Mouse (Mus musculus) CD8-positive naive resting alpha-beta T cell, adult 2 months (primary cell): Measurements from ENCODE around the gene Nfix.

Source experiments
- DNase-seq, 2 experiments: peaks; one replicate each; pipeline ENCODE4 v3.0.0; 2022; ENCODE audit warnings: low read depth in 2 of 2, low spot score in 2 of 2

Nfix gene

DNA sequence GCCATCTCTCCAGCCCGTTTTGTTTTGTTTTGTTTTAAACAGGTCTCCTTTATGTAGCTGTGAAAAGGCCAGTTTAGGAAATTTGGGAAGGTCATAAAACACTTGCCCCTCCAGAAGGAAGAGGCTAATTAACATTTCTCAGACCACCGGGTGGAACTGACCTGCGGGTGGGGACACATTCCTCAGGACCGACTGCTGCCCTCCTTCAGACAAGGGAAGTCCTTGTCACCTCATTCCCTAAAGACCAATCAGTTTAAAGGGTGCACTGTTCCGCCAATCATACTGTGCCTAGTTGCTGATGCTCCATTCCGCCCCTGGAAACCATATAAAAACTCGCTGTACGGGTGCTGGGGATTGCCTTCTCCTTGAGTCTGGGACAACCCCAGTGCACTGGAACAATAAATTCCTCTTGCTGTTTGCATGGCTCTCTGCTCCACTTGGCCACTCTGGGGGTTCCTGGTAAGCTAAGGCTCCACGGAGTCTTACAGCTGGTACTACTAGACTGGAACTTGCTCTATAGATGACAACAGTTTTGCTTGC lies 147.0 kb downstream of the Nfix start:
- no peak for DNase-seq

DNA sequence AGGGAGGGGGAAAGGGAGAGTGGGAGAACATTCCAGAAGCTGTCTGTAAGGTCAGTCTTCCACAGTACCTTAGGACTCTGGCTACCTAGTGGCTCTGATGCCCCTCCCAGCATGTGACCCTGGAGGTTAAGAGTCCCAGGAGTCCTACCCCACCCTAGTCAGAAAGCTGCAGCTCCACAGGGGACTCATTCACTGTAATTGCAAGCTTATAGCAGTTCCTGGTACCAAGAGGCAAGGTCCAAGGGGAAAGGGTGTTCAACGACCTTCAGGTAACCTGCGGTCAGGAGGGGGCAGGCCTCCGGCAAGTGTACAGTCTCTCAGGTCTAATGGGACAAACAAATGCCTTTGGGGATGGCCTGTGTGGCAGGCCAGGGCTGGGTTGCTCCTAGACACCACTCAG lies 149.9 kb downstream of the Nfix start:
- DNase-seq, result no peak
